Mouse (Mus musculus) T-helper 1 cell (primary cell): Measurements from ENCODE around the gene Arcn1.

Experiments used
- in situ Hi-C: fragments of 300-600 bp; cut with MboI, MseI; formaldehyde crosslinking; loops from one replicate; pipeline ENCODE4 v1.15.1; 2025; ENCODE audit warnings: high pct_unique_total_duplicates

Arcn1 gene

DNA sequence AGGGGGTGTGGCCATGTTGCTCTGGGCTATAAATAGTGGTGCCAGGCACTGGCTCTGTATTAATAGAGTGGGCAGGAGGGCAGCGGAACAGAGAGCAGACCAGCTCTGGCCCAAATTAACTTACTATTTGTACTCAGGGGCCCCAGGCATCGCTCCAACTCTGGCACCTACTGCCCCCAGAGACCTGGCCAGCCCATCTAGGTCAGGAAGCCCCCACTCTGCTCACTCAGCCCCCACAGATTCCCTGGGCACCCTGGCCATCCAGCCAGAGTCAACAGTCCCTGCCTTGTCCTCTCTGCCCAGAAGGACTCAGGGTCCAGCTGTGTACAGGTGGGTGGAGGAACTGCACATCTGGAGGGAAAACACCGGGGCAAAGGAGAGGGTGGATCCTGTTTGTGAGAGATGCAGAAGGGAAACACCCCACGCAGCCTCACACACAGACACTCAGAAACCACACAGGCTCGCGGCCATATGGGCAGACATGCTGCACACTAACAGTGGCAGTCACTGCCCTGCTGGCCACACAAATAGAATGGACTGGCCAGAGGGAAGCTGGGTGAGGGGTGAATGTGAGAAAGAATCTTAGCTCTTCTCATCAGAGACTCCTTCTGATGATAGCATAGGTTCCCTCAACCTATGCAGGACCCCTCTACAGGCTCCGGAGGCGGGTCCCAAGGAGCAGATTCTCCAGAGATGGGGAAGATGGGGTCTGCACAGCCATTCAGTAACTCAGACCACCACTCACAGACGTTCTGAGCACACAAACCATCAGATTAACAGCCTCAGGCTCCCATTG is 47.1 kb downstream of the Arcn1 start:
- in situ Hi-C loops: loop anchor here (5.0 kb wide), 1 partner anchor 33 kb away; no protein-coding TSS in a partner anchor

DNA sequence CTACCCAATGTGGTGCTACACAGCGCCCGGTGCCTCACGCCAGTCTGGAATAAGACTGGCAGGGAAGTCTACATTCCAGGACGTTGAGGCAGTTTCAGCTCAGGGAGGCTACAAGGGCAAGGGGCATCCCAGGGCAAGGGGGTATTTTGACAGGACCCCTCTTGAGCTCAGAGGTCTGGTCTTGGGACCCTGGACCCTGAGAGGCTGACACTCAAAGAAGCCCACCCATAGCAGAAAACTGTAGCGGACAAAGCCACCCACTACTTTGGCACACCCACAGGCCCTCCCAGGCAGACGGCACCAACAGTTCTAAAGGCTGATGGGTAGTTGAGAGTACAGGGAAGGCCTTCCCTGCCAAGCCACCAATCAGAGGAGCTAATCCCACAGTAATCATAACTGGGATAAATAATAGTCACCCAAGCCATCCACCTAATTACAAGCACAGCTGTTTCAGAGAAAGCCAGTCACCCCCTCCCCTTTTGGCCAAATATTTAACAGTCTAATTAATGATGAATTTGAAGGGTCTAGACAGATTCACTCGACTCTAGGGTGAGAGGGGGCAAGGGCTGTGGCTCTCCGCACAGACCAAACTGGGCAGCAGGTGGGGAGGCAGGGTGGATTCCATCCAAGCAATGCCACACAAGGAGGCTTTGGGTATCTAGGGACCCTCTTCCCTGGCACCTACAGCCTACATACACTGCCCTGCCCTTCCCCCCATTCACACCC is 47.9 kb downstream of the Arcn1 start:
- in situ Hi-C loops: loop anchor here (5.0 kb wide), 1 partner anchor 32 kb away; no protein-coding TSS in a partner anchor

DNA sequence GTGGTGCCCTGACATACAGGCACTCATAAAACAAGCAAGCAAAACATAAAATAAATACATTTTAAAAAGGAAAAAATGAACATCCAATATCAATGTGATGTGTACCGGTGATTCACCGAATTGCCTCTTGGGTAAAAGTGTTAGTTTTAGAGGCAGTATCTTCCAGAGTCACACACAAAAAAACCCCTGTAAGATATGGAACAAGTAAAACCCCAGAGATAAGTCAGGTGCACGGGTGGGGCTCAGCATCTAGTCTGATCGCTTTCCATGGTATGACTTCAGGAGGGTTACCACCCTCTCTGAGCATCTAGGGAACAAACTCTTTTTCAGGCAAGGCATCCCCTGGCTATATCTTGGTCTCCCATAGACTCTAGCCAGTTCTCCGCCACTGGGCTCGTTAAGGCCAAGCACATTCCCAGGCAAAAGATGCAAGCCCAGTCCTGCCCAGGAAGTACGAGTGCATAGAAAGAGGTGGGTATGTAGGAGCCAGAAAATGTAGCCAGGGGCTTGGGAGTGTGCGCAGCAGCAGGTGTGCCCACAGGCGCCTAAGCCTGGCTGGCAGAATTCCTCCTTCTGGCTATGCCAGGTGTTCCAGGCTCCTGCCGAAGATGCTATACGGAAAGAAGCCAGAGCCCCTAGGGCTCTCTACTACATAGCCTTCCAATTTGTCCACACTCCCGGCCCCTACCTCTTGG is 48.6 kb downstream of the Arcn1 start:
- in situ Hi-C loops: no loop called here

DNA sequence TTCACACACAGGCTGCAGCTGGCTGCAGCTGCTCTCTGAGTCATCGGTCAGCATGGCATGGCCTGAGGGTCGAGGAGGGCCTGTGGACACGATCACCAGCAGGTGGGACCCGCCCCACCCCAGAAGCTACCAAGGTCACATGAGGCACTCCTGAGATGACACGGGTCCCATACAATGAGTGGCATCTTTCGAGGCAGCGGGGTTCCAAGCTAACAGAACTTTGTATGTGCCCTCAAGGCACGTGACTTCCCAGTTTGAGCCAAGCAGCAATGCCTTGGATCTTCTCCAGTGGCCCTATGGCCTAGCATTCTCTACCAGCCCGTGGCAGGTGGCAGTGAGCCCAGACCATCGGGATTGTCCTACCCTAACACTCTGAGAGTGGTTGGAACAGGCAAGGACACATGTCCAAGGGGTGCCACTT is 49.8 kb downstream of the Arcn1 start:
- in situ Hi-C loops: no loop called here

DNA sequence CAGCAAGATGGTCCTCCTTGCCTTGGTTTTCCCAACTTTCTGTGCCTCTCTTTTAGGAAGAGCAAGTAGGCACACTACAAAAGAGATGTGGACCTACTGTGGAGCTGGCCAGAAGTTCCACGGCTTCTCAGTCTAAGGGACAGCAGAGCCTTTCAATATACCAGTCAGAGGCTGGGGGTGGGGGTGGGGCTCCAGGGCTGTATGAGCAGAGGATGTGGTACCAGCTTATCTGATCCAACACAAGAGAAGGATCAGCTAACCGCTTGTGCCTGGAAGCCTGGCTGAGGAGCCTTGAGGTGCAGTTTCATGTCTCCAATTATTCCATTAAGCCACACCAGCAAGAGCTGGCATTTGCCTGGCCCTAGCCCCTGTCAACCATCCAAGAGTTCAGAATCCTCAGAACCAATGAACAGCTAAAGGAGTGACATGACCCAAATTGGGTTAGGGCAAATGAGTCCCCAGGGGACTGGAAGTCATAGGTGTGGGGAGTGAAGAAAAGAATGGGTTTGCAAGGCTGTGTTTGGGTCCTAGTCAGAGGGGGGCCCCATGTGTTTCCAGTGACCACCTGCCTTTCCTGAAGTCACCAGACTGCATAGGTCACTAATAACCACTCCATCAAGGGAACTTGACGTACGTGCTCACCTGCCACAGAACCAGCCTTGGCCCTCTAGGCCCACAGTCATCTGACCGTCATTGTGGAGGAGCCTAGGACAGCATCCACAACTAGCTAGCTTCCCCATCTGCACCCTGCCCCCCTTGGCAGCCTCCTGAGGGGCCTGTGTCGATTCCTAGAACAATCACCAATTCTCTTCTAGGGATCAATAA is 50.4 kb downstream of the Arcn1 start:
- in situ Hi-C loops: no loop called here

DNA sequence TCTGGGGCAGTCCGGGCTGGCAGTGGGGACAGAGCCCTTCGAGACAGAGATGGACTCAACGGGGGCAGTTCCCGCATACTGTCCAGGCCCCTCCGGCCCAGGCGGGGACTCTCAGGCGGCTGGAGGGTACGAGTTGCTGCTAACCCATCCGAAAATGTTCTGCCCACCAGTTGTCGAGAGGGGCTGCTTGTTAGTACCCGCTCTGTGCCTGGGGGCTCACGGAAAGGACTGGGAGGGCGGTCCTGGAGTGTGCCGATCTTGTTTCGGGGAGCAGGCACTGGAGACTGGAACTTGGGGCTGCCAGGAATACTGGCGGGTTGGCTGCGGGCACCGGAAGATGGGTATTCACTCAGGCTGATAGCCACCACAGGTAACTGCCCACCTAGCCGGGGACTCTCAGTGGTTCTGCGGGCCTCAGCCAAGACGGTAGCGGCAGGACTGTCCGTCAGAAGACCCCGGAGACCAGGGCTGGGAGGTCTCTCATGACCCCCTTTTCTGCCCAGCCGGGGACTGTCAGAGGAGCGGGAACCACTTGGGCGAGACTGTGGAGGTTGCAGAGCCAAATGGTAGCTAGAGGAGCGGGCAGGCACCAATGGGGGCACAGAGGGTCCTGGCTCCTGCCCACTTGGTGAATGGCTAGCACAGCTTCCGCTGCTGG is 51.8 kb downstream of the Arcn1 start:
- in situ Hi-C loops: no loop called here

DNA sequence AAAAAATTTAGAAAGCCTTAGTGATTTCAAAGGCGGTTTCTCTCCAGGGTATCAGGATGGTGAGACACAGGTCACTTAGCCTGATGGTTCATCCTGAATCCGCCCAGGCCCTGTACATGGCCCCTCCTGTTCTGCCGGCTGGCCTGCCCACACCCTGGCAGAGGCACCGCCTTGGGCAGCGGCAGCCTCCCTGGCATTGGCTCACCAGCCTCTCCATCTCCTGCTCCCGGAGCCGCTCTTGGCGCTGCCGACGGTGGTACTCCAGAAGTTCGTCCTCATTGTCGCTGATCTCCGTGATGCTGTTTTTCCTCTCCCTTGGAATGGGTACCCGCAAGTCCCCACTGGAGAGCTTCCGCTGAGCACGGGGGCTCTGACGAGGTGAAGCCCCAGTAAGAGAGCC is 52.5 kb downstream of the Arcn1 start:
- in situ Hi-C loops: no loop called here

DNA sequence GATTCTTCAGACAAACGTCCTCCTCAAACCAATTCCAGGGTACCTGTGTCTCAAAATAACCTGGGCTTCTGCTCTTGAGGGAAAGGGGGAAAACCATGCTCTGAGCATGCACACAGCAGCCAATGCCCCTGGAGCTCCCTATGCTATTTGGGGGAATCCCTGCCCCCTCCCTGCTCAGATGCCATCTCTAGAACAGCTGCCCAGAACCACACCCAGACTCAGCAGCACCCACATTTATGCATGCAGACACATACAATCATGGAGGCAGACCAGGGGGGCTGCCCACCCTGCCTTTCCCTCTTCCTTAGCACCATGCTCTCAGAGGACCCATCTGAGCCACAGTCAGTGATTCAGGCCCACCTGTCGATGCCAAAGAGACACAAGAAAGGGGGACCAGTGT is 54.1 kb downstream of the Arcn1 start:
- in situ Hi-C loops: no loop called here

DNA sequence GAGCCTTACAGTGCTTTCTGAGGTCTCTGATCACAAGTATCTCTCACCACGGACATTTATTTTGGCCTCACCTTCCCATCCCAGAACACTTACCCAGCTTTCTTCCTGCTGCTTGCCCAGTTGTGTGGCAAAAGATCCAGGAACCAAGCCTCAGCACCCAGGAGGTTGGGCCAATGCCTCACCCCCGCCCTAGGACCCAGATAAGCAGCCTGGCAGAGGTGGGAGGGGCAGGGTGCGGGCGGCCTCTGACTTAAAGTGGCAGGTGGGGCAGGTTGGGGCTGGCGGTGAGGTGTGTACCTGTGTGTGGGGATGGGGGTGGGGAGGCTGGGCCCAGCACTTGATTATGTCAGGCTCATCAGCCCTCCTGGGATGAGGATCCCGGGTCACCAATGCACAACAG is 54.6 kb downstream of the Arcn1 start:
- in situ Hi-C loops: no loop called here

DNA sequence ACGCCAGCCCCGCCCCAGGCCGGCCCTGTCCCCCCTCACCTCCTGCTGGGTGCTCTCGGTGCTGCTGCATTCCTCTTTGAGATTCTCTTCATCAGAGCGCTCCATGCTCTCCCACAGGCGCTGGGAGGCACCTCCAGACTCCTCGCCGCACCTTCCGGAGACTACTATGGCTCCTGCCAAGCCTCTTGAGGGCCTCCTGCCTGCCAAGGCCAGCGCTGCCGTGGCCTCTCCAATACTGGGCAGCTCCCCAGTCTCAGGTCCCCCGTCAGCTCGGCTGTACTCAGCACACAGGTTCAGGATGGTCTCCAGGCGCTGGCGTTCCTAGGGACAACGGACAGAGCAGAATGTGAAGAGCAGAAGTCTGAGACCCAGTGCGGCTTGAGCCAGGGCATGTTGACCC is 56.0 kb downstream of the Arcn1 start:
- in situ Hi-C loops: no loop called here

DNA sequence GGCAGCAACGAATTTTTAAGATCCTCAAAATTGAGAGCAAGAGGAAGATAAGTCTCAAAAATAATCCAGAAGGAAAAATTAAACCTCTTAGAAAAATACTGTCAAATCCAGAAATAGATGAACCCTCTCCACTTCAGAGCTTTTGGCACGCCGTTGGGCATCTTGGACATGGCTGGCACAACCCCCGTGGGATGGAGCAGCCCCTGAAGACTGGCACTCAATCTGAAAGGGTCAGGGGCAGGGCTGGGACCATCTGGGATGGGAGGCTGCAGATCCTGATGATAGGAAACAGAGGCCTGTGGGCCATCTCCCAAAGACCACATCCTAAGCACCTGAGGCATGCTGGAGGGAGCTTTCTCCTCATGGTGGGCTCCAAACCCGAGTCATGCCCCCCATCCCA is 57.4 kb downstream of the Arcn1 start:
- in situ Hi-C loops: no loop called here

DNA sequence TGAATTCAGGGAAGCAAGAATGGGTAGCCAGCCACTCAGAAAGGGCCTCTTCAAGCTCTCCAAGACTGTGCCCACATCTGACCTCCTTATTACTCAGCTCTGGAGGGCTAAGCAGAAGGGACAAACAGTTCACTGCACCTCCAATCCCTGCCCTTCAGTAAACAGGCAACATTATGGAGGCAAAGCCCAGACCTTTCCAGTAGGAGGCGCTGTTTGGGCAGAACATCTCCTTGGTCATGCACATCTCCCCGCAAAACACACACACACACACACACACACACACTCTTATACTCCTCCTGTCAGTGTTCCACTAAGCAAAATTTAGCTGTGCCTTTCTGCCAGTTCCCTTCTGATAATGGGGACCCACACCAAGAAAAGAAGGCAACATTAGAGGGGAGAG is 58.0 kb downstream of the Arcn1 start:
- in situ Hi-C loops: no loop called here

DNA sequence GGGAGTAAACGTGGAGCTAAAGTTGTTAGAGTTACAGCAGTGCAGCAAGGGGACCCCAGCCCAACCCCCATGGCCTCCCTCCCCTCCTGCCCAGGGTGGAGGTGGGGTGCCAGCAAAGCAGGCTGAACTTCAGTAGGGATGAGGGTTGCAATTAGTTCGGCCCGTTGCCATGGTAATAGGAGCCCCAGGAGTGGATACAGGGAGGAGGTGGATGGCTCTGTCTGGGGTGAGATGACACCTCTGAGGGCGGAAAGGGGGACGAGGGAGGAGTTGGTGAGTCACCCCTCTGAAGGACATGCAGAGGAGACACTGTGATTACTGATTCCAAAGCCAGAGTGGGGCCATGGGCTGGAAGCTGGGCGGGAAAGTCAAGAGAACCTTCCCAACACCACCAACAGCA is 58.7 kb downstream of the Arcn1 start:
- in situ Hi-C loops: no loop called here

DNA sequence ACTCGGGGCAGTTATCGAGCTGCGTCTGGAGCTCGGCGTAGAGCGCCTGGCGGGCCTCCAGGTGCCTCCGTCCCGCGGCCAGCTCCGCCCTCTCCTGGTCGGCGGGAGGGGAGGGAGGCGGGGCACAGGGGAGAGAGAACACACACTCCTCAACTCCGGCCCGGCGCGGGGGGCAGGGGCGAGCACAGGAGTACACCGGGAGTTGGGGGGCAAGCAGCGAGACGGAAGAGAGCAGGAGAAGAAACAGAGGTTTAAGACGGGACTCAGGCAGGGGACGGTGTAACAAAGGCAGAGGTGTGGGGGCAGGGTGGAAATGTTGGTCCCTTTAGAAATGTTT is 59.2 kb downstream of the Arcn1 start:
- in situ Hi-C loops: no loop called here

DNA sequence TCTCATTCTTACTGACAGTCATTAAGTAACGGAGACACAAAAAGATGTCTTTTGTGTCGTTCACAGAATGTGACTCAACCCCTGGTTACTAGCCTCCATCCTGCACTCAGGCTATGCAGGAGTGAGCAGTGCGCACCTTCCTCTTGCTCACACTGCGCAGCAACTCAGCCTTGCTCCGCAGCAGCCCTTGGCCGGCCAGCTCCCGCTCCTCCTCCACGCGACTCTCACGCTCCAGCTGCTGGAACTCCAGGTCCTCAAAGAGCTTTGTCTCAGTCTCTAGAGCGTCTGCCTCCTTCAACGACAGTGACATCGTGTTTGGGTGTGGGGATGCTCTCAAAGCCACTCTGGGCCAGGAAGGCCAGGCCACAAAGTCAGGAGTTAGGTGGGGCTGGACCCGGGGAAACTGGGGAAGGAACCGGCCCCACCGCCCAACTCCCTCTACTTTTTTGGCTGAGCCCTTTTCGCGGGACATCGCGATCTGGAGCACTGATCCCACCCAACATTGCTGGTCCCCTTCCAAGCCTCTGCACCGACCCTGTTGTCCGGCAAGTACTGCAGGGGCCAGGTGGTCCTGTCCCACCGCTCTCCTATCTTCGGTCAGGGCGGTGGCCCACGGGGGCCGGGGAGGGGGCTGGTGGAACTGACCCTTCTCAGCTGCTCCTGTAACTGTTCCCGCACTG is 59.8 kb downstream of the Arcn1 start:
- in situ Hi-C loops: no loop called here

DNA sequence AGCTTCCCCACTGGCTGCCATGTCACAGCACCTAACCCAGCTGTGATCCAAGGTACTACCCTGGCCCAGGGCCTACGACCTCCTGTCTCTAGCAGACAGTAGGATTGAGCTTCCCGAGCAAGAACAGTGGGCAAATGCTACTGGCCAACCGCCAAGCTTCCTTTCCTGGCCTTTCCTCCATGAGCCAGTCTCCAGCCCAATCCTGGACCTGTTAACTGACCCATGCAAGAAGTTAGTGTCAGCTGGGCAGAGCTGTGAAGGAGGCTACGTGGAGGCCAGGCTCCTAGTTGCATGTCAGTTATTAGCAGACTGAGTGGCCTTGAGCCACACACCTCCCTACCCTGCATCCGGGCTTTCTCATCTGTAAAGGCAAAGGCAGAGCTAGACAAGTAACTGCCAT is 67.9 kb downstream of the Arcn1 start:
- in situ Hi-C loops: no loop called here

DNA sequence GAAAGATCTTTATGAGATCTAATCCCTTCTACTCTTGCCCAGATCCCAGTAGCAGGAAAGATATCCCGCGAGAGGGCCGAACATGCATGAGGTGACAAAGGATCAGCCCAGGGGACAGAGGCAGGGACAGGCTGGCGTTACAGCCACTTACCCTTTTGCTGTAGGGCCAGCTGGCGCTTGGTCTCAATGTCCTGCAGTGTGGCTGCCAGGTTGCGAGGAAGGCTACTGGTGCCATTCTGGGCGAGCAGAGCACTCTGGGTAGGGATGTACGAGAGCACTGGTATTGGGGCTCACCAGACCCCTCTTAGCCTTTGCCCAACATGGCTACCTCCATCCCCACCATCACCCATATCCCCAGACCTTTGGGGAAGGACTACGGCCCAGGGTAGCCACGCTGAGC is 68.4 kb downstream of the Arcn1 start:
- in situ Hi-C loops: no loop called here

DNA sequence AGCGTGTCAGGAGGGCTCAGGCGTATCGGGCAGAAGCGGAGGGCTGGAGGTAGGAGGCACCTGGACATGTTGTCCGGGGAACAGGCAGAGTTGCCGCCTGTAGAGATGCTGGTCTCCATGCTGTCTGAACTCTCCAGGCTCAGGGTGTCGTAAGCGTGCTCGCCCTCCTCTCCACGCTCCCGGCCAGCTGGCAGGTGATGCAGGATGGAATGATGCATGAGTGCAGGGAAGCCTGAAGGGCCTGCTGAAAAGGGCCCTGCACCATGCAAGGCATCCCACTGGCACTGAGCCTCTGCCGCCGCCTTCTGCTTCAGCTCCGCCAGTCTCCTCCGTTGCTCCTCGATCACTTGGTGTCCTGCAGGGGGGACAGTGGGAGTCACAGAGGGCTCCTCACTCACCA is 69.8 kb downstream of the Arcn1 start:
- in situ Hi-C loops: no loop called here

DNA sequence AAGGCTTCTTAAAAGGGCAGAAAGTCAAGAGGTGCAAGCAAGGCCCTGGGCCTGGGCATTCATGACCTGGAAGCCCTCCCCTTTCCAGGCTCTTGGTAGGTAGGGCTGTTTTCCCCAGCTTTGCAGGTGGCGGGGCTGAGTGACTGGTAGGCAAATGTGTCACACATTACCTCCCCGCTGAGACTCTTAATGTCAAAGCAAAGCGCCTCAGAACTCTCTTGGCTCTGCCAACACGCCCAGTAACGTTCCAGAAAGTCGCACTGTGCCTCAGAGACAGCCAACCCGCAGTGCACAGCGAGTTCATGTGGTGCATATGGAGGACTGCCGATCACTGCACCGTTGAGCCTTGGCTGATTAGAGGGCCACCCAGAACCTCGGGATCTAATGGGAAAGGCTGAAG is 74.6 kb downstream of the Arcn1 start:
- in situ Hi-C loops: no loop called here

DNA sequence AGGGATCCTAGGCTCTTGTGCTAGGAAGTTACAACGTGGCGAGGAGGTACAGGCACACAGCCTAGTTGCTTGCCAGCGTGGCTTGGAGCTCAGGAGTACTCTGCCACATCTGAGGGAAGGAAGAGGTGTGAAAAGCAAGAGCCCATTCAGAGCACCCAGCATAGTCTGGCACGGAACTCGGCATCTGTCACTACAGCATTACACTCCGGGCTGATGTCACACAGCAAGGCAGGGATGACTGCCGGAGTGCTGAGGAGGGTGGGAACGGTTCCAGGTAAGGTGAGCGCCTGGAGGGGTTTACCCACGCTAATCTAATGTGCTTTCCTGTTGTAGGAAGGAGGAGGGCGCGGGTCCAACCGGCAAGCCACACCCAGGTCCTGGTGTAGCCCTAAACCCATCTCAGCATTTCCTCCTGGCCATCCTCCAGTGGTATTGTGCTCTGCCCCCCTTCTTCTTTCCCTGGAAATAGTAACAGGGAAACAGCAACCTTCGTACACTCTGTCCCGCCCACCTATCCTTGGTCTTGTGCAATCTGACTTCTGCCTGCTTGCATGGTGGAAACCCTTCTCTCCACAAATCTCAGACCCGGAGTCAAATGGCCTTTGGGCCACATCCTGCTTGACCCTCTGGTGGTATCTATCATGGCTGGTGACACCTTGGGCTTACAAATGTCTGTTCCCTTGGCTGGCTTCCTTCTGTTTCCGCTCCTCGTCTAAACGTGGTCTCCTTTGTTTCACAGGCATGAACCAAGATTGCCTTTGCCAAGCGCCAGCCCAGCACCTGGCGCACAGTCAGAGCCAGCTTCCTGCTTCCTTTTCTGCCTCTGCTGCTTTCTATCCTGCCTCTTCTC is 75.7 kb downstream of the Arcn1 start:
- in situ Hi-C loops: no loop called here
